Mouse (Mus musculus) limb, embryonic 11.5 days (tissue): ENCODE data around the gene Gstt2. TPM values are rescaled to one million over a fixed set of nuclear protein-coding genes. Genes with fewer than 3 reads are reported as not detected.
"Not testable (repeated sequence)": the region's sequence is repeated elsewhere in the genome, so short reads cannot be mapped to it uniquely, and the experiment has no call there.

Experiments
- ATAC-seq: fragments of 200-750 bp; cut with Nextera tagmentation; 2 replicates; pipeline ENCODE4 v1.8.0; 2017; ENCODE audit warnings: low read depth; ENCODE audit not compliant: insufficient number of reproducible peaks, low FRiP score, low TSS enrichment
- DNase-seq: peaks from one replicate; pipeline ENCODE4 v3.0.0-alpha.2; 2015; ENCODE audit warnings: low spot score
- H3K27ac ChIP-seq: fragments of 300-500 bp; sonication (generic); replicated peaks from 2 replicates; pipeline ENCODE4 v1.5.1; 2014; ENCODE audit warnings: low read depth, mild to moderate bottlenecking, low read length
- H3K27me3 ChIP-seq: fragments of 300-500 bp; sonication (generic); 2 replicates; pipeline ENCODE4 v1.6.1; 2014; ENCODE audit warnings: mild to moderate bottlenecking, low read length, mixed read lengths; ENCODE audit not compliant: control insufficient read depth, insufficient read depth
- H3K36me3 ChIP-seq: fragments of 300-500 bp; sonication (generic); 2 replicates; pipeline ENCODE4 v1.6.1; 2014; ENCODE audit warnings: mild to moderate bottlenecking, low read length, moderate library complexity, mixed read lengths; ENCODE audit not compliant: control insufficient read depth, insufficient read depth
- H3K4me1 ChIP-seq: fragments of 300-500 bp; sonication (generic); 2 replicates; pipeline ENCODE4 v1.6.1; 2014; ENCODE audit warnings: low read length, mixed read lengths; ENCODE audit not compliant: control insufficient read depth, insufficient read depth
- H3K4me2 ChIP-seq: fragments of 300-500 bp; sonication (generic); 2 replicates; pipeline ENCODE4 v1.6.1; 2014; ENCODE audit warnings: low read depth, mild to moderate bottlenecking, moderate library complexity; ENCODE audit not compliant: severe bottlenecking
- H3K4me3 ChIP-seq: fragments of 300-500 bp; sonication (generic); 2 replicates; pipeline ENCODE4 v1.5.1; 2014; ENCODE audit warnings: low read depth, low read length
- H3K9ac ChIP-seq: fragments of 300-500 bp; sonication (generic); 2 replicates; pipeline ENCODE4 v1.6.1; 2014; ENCODE audit warnings: mild to moderate bottlenecking, low read length
- H3K9me3 ChIP-seq: fragments of 300-500 bp; sonication (generic); 2 replicates; pipeline ENCODE4 v1.6.1; 2016; ENCODE audit warnings: low read length; ENCODE audit not compliant: control insufficient read depth
- WGBS: fragments of 180-500 bp; shearing (Covaris S2); extraction: QIAGEN DNeasy Blood & Tissue Kit; methylation state at CpG from one replicate; pipeline ENCODE4 v1.1.7; 2014; 5-methylcytosine and 5-hydroxymethylcytosine counted together
- polyA plus RNA-seq: library from polyadenylated mRNA; unstranded; fragments of >200 nt; fragmentation: Nextera tagmentation; extraction: Ambion mirVana; gene quantifications from 2 replicates; pipeline ENCODE4 v1.2.1, GENCODE M21; 2014

Gstt2 gene
- polyA plus RNA-seq, 1 experiment from 2014 or later, result 9.5 TPM

GRCm38 (mm10) chr10:75852539-75853125 is 15.4 kb upstream of the Gstt2 start:
- Histone ChIP-seq H3K27ac (no peak overlapping the region), H3K9me3 (no peaks in the 10 kb centered on the region)
- 94% methylated on average over 12 of the region's 12 CpGs for WGBS

GRCm38 (mm10) chr10:75851681-75852080 is 14.5 kb upstream of the Gstt2 start:
- Histone ChIP-seq H3K4me3 (no peak overlapping the region), H3K36me3 (no peaks in the 10 kb centered on the region), H3K9me3 (no peaks in the 10 kb centered on the region), H3K9ac (no peak overlapping the region), H3K27me3 (no peaks in the 10 kb centered on the region), H3K4me2 (no peak overlapping the region), H3K4me1 (no peaks in the 10 kb centered on the region; the same call in 1 of the 2 replicates), H3K27ac (no peak overlapping the region)
- DNase-seq (no peak), ATAC-seq (no peak)
- WGBS, result 37% methylated on average over 3 of the region's 3 CpGs

More at GRCm38 (mm10) chr10:75852539-75853125, 15.4 kb upstream of the Gstt2 start:
- Histone ChIP-seq H3K4me1 (no peaks in the 10 kb centered on the region; the same call in 1 of the 2 replicates), H3K4me3 (no peak overlapping the region), H3K27me3 (no peaks in the 10 kb centered on the region), H3K36me3 (no peaks in the 10 kb centered on the region; the same call in 1 of the 2 replicates), H3K9ac (no peak overlapping the region), H3K4me2 (no peak overlapping the region)
- DNase-seq, result no peak
- ATAC-seq, result no peak

GRCm38 (mm10) chr10:75851076-75851475 is 13.9 kb upstream of the Gstt2 start:
- Histone ChIP-seq H3K36me3 (no peaks in the 10 kb centered on the region), H3K9ac (no peak overlapping the region), H3K4me1 (no peaks in the 10 kb centered on the region; the same call in 1 of the 2 replicates), H3K27me3 (no peaks in the 10 kb centered on the region), H3K27ac (no peak overlapping the region), H3K9me3 (no peaks in the 10 kb centered on the region), H3K4me3 (no peak overlapping the region), H3K4me2 (no peak overlapping the region)
- ATAC-seq, result no peak
- DNase-seq, result no peak
- 4% methylated on average over 6 of the region's 6 CpGs for WGBS

- Histone ChIP-seq H3K27me3 (no peaks in the 10 kb centered on the region), H3K36me3 (no peaks in the 10 kb centered on the region), H3K27ac (no peak overlapping the region), H3K4me2 (no peak overlapping the region), H3K9ac (no peak overlapping the region), H3K4me3 (no peak overlapping the region), H3K4me1 (no peaks in the 10 kb centered on the region; the same call in 1 of the 2 replicates), H3K9me3 (no peaks in the 10 kb centered on the region)
- 24% methylated on average over 3 of the region's 3 CpGs for WGBS
- DNase-seq (no peak), ATAC-seq (no peak)
These were observed 11.2 kb upstream of the Gstt2 start for GRCm38 (mm10) chr10:75848382-75848781.

DNA sequence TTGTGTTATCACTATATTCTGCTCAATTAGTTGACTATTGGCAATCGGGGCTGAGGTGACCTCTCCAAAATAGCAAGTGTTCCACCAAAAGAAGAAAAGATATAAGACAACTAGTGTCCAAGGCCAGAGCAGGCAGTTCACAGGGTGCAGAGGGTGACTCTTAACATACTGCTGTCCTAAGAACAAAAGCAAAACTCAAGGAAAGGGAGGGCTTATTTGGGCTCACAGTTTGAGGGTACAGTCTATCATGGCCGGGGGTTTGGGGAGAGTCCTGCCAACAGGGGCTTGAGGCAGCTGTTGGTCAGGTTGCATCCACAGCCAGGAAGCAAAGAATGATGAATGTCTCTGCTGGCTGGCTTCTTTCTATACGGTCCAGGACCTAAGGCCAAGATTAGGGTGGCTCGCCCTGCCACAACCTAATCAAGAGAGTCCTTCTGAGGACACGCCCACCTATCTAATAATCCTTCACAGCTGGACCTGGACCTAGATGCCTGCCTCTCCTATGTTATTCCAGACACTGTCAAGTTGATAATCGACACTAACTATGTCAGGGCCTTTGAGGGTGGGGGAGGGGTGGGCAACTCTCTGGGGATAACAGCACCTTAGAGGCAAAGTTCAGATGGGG is 8.2 kb upstream of the Gstt2 start:
- Histone ChIP-seq H3K4me1 (no peaks in the 10 kb centered on the region), H3K4me2 (no peak overlapping the region), H3K27me3 (no peaks in the 10 kb centered on the region), H3K9ac (no peak overlapping the region), H3K9me3 (no peaks in the 10 kb centered on the region), H3K36me3 (no peaks in the 10 kb centered on the region), H3K27ac (no peak overlapping the region), H3K4me3 (no peak overlapping the region)
- ATAC-seq (no peak), DNase-seq (no peak)
- 76% methylated on average over 6 of the region's 6 CpGs for WGBS

DNA sequence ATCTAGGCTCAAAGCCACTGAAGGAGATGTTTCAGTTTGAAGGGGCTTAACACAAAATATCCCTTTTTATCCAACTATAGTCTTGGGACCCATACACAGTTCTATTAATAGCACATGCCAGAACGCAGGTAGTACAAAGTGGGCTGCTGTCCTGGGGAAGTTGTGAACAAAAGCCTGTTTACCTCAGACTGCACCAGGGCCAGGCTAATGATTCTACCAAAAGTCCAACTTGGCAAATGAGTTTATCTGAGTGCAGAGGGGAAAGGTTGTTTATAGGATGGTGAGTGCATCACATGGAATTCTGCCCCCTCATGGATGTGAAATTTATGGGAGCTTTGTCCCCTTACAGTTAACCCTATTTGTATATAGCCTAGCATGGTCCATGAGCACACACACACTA is 7.6 kb upstream of the Gstt2 start:
- ATAC-seq (no peak), DNase-seq (no peak)
- H3K4me3 ChIP-seq, result no peak overlapping the region
- no peak overlapping the region for H3K4me2 ChIP-seq
- no peaks in the 10 kb centered on the region for H3K36me3 ChIP-seq
- no peaks in the 10 kb centered on the region for H3K4me1 ChIP-seq
- H3K9me3 ChIP-seq, result no peaks in the 10 kb centered on the region
- H3K9ac ChIP-seq, result no peak overlapping the region
- no peaks in the 10 kb centered on the region for H3K27me3 ChIP-seq
- no peak overlapping the region for H3K27ac ChIP-seq
- 80% methylated on average over 1 of the region's 1 CpGs for WGBS

- not testable (repeated sequence) for H3K27ac ChIP-seq, H3K4me1 ChIP-seq, H3K9ac ChIP-seq, ATAC-seq, H3K9me3 ChIP-seq, H3K4me3 ChIP-seq, H3K36me3 ChIP-seq, H3K4me2 ChIP-seq, DNase-seq, H3K27me3 ChIP-seq
- WGBS, result 79% methylated on average over 6 of the region's 6 CpGs
These were observed 6.7 kb upstream of the Gstt2 start for GRCm38 (mm10) chr10:75843898-75844297.

- H3K27me3 ChIP-seq, result no peaks in the 10 kb centered on the region
- no peak overlapping the region for H3K4me3 ChIP-seq
- H3K9ac ChIP-seq, result no peak overlapping the region
- 89% methylated on average over 10 of the region's 10 CpGs for WGBS
- ATAC-seq (no peak), DNase-seq (no peak)
- H3K36me3 ChIP-seq, result no peaks in the 10 kb centered on the region
- H3K4me1 ChIP-seq, result peaks cover 10% of the 10 kb centered on the region
- no peak overlapping the region for H3K27ac ChIP-seq
- H3K9me3 ChIP-seq, result no peaks in the 10 kb centered on the region
- no peak overlapping the region for H3K4me2 ChIP-seq
These were observed 1.9 kb upstream of the Gstt2 start for GRCm38 (mm10) chr10:75839092-75839491.
